Mouse (Mus musculus) liver, adult 10 weeks (tissue): ENCODE measurements around the gene Nek8. TPM values are rescaled to one million over a fixed set of nuclear protein-coding genes. Genes with fewer than 3 reads are reported as not detected.

Experiments used
- polyA plus RNA-seq: library from polyadenylated mRNA; stranded (reverse); fragments of 350-450 nt; fragmentation: Illumina TruSeq; extraction: RNeasy Lipid Tissue Mini Kit (QIAGEN cat#74804); gene quantifications from one replicate; pipeline ENCODE4 v1.2.3, GENCODE M21; 2014; ENCODE audit warnings: low read depth, low replicate concordance

Nek8 gene
- polyA plus RNA-seq = 1.6 TPM

GRCm38 (mm10) chr11:78176402-78176862 is at the start of gene Nek8, which contains the start of gene Tlcd1:
TSS of gene Nek8 (minus strand) at chr11:78176675.
TSS of gene Tlcd1 (plus strand) at chr11:78176711.

DNA sequence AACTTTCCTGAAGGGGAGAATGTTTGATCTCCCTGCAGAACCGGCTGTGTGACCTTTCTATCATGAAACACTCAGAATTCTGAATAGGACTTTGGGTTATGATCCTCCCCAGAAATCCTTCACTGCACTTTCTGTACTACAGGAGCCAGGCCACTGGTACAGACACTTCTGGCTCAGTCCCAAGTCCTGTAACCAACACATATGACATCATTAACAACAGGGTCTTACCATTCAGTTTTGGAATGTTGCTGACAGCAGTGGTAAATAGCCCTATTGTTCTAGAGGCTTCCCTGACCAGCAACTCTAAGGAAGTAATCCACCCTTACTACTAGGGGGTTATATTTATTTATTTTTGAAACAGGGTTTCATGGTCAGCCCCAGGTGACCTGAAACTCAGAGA is 16.6 kb upstream of the Nek8 start, which contains the start of gene Proca1:
TSS of gene Proca1 (plus strand) at position 280 of the 400 bp plus-strand sequence.

GRCm38 (mm10) chr11:78188331-78189233 is 12.1 kb upstream of the Nek8 start, which contains the start of gene Rab34:
TSS of gene Rab34 (plus strand) at chr11:78188430.

GRCm38 (mm10) chr11:78182961-78183844 is 6.7 kb upstream of the Nek8 start, which contains the start of gene Rpl23a:
TSS of gene Rpl23a (minus strand) at chr11:78183584.

GRCm38 (mm10) chr11:78164924-78165760 is 11.3 kb downstream of the Nek8 start, which contains the start of gene Traf4:
TSS of gene Traf4 (minus strand) at chr11:78165589.

Other genes starting within 250 kb of the Nek8 start
- not detected for gene Sez6, start 245.9 kb downstream of the Nek8 start, polyA plus RNA-seq
- 7.1 TPM for gene Phf12, start 193.9 kb downstream of the Nek8 start, polyA plus RNA-seq
- gene Dhrs13, start 144.4 kb downstream of the Nek8 start, polyA plus RNA-seq = 3.3 TPM
- gene Flot2, start 138.7 kb downstream of the Nek8 start, polyA plus RNA-seq = 8.4 TPM
- gene Eral1, start 96.3 kb downstream of the Nek8 start, polyA plus RNA-seq = 5.7 TPM
- gene Fam222b, start 82.0 kb downstream of the Nek8 start, polyA plus RNA-seq = 6.3 TPM
- 1.1 TPM for gene Traf4, start 11.1 kb downstream of the Nek8 start, polyA plus RNA-seq
- gene Tlcd1, start within 50 bp of the Nek8 start, polyA plus RNA-seq = 33.9 TPM
- 310 TPM for gene Rpl23a, start 6.9 kb upstream of the Nek8 start, polyA plus RNA-seq
- gene Rab34, start 11.8 kb upstream of the Nek8 start, polyA plus RNA-seq = 1.7 TPM
- gene Proca1, start 16.7 kb upstream of the Nek8 start, polyA plus RNA-seq = 1.3 TPM
- gene Sdf2, start 69.1 kb upstream of the Nek8 start, polyA plus RNA-seq = 21.3 TPM
- gene Supt6, start 69.3 kb upstream of the Nek8 start, polyA plus RNA-seq = 5.8 TPM
- 48.4 TPM for gene 2610507B11Rik, start 85.1 kb upstream of the Nek8 start, polyA plus RNA-seq
- gene BC030499, start 114.2 kb upstream of the Nek8 start, polyA plus RNA-seq = 0.24 TPM
- gene Spag5, start 124.9 kb upstream of the Nek8 start, polyA plus RNA-seq = 0.32 TPM
- gene Aldoc, start 146.3 kb upstream of the Nek8 start, polyA plus RNA-seq = 10.4 TPM
- 1.4 TPM for gene Pigs, start 151.7 kb upstream of the Nek8 start, polyA plus RNA-seq
- 0.58 TPM for gene Unc119, start 166.8 kb upstream of the Nek8 start, polyA plus RNA-seq
- gene Foxn1, start 209.9 kb upstream of the Nek8 start, polyA plus RNA-seq = not detected
- 0.45 TPM for gene Slc13a2, start 245.5 kb upstream of the Nek8 start, polyA plus RNA-seq